Mouse (Mus musculus): ENCODE data around the gene Piezo1.

Piezo1 gene

DNA sequence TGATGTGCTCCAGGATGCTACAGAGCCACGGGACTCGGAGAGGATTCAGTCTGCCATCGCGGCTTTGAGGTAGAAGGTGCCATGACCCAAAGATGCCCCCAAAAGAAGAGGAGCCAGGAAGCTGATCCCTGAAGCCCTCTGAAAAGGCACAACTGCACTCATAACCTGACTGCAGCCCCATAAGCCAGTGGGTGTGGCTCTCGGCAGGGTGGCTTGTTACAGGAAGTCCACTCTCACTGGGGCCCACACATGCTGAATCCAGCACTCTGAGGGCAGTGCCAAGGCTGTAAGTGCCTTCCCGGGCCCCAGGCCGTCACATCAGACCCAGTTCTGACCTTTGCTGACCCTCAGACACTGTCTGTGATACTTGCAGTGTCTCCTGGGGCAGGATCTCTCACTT lies 38.7 kb downstream of the Piezo1 start:
- DNase-seq (ENCODE audit: low read depth in 1 of 2, low spot score in 2 of 2), result no peak

DNA sequence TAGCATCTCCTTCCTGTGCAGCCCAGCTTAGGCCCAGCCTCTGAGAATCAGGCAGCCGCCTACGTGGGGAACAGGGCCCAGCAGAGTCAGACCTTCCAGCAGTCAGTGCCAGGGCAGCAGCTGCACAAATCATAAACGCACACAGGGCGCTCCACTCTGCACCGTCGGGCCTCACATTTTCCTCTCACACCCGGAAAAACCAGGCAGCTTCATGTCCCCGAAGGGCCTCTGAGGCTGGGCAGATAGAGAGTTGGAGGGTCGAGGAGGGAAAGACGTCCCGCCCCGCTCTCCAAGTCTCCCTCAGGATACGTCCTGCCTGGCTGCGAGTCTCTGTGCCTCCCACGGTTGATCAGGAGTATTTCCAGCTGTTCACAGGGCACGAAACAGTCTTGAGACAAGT lies 39.6 kb downstream of the Piezo1 start:
- DNase-seq (ENCODE audit: low read depth in 1 of 2, low spot score in 2 of 2), result no peak

DNA sequence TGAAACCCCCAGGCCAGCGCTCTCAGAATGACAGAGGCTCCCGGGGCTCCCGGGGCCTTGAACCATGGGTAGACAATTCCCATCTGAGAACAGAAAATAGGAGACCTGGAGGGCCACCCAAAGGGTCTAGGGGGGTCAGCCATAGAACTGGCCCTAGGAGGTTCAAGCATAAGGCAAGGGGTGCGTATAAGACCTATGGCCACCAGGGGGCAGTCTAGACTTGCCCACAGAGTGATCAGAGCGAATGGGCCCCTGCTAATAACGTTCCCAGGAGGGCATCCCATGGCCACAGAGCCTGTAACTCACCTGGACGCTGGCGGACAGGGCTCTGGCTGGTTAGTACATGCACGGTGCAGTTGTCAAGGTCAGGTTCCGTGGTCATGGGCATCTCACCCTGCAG lies 50.3 kb downstream of the Piezo1 start:
- DNase-seq (ENCODE audit: low read depth in 1 of 2, low spot score in 2 of 2), result peak in 1 of 2 experiments; percentile 58

DNA sequence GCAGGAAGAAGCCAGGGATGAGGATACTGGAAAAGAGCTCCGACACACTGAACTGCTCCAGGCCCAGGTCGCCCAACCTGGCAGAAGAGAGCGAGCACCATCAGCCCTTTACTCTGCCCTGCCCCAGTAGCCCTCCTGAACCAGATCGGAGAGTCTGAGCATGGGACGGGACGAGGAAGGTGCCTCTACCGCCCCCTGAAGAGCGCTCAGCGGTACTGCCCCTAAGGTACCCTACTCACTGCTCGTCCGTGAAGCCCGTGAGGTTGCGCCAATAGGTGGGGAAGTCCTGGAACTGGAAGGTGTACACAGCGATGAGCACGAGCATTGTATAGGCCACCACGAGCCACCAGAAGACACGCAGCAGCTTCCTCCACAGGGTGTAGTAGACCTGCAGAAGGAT lies 53.2 kb downstream of the Piezo1 start:
- no peak for DNase-seq (ENCODE audit: low read depth in 1 of 2, low spot score in 2 of 2)

DNA sequence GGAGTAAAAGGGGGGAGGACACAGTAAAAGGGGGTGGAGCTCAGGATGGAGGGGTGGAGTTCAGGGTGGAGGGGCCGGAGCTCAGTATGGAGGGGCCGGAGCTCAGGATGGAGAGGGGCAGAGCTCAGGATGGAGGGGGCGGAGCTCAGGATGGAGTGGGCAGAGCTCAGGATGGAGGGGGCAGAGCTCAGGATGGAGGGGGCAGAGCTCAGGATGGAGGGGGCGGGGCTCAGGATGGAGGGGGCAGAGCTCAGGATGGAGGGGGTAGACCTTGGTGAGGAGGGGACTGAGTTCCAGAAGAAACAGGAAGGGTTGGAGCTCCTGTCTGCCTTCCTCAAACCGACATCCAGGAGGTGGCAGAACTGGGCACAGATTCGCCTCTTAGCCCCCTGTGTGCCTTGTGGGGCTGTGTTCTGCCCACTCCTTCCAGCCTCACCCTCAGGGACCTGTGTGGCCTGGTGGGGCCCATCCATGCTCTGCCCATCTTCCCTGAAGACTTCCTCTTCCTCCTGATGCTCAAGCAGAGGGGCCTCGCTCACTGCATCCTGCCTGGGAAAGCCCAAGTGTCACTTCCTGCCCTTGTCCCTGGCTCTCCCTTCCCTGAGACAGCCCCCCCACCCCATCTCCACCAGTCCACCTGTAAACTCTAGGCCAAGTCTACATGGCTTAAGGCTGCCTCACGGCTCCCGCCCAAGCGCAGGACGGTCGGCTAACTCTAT lies 54.0 kb downstream of the Piezo1 start:
- DNase-seq (ENCODE audit: low read depth in 1 of 2, low spot score in 2 of 2), result no peak

DNA sequence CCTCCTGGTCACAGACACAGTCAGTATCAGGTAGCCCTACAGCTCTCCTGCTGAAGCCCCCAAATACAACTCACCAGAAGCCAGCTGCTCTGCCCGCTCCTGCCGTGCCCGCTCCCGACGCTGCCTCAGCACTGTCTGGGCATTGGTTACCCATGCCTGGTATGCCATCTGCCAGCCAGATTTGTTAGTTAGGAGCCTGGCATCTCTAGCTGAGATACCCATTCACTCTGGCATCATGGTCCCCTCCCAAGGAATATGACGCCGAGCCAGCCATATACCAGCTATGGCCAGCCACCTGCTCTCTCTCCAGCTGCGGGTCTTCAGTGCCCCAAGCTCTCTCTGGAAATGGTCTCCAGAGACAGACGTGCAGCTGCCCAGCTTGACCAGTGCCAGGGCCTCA lies 62.7 kb downstream of the Piezo1 start:
- DNase-seq (ENCODE audit: low read depth in 1 of 2, low spot score in 2 of 2), result no peak

DNA sequence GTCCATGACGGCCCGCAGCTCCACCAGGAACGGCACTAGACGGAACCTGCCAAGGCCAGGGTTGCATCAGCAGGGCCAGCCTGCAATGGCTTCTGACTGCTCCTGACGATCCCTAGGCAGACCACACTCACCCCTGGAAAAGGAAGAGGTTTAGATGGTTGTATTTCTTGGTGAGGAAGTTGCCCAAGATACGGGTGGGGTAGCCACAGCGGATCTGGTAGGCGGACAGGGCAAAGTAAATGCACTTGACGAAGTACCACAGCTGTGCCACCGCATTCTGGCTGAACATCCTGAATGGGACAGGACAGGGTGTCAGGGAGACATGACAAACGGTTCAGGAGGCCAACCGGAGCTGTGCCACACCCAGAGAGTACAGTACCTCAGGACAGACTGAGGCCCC lies 66.3 kb downstream of the Piezo1 start:
- DNase-seq (ENCODE audit: low read depth in 1 of 2, low spot score in 2 of 2), result peak; percentile 38 to 41

DNA sequence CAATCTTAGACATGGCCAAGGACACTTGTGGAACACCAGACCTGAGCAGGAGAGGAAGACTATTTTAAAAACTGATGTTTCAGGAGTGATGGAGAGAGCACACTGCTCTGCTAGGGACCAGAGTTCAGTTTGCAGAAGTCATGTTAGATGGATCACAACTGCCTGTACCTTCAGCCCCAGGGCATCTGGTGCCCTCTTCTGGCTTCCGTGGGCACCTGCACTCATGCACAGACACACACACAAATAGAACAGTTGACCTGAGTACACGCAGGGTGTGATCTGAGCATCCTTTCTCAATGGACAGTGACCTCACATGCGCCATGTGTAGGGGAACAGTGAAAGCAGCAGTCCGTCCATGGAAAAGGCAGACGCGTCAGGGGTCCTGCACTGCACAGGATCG lies 67.3 kb downstream of the Piezo1 start:
- DNase-seq (ENCODE audit: low read depth in 1 of 2, low spot score in 2 of 2), result no peak

DNA sequence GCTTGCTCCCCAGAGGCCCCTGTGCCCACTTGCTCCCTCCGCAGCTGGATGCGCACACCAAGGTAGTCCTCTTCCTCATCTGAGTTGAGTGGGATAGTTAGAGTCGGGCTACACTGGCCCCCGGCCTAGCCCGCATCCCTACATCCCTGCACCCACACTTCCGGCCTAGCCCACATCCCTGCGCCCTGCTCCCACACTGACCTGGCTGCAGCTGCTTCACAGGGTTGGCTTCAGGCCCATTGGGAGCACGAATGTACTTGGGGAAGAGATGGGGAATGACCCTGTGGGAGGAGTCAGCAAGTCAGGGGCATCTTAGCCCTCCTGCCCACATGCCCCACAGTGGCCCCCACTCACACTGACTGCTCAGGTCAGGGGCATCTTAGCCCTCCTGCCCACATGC lies 68.7 kb downstream of the Piezo1 start:
- no peak for DNase-seq (ENCODE audit: low read depth in 1 of 2, low spot score in 2 of 2)

DNA sequence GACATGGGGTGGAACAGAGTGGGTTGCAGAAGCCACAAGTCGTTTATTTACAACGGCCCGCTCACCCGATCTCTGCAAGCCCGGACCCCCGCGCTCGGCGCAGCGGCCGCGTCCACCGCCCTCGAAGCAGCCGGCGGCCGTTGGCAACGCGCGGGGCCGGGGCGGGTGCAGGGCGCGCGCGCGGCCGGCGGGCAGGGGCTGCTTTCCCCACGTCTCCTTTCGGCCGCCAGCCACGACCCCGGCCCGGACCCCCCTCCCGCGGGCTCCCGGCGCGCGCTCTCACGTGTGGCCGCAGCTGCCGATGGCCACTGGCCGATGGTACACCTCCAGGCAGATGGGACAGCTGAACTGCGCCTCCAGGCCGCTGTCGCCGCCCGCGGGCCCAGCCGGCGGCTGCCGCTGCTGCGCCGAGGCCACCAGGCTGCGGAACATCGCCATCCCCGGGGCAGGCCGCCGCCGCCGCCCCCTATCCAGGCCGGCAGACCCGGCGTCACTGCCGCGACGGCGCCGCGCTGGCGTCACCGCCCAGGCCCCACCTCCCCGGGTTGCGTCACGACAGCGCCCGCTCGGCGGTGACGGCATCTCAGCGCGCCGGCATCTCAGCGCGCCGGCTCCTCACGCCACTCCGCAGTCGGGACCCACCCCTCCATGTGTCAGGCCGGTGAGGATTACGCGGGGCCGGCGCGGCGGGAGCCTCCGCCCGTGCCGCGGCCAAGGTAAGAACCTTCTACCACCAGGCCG lies 75.4 kb downstream of the Piezo1 start, which contains the start of the genes Rnf166 and Ctu2:
Rnf166 (minus strand) TSS at position 485 of the 741 bp plus-strand sequence.
Ctu2 (plus strand) TSS at position 564 of the 741 bp plus-strand sequence.
- peak; percentile 73 to 91 for DNase-seq (ENCODE audit: low read depth in 1 of 2, low spot score in 2 of 2)

DNA sequence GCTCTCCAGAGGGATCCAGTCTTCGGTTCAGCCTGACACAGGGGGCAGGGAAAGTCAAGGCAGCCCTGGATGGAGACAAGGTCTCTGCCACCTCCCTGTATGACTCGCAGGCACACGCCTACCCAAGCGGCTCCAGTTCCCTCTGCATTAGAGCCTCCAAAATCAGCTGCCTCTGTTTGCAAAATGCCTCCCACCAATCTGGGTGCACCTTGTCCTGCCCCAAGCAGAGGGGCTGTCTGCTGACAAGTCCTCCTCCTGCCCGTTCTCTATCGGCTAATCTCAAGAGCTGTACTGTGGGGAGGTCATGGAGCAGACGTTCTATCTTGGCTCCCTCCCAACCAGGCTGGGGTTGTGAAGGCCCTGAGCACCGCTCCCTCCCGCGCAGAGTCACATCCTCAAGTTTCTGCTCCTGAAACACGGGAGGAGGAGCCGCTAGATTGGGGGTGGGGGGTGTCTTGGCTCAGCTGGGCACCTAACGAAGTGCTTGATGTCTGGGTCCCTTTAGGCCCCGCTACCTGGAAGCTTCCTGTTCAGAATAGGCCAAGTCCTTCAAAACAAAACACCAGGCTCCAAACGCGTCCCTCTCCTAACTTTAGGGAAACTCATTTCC lies 76.1 kb downstream of the Piezo1 start:
- no peak for DNase-seq (ENCODE audit: low read depth in 1 of 2, low spot score in 2 of 2)

DNA sequence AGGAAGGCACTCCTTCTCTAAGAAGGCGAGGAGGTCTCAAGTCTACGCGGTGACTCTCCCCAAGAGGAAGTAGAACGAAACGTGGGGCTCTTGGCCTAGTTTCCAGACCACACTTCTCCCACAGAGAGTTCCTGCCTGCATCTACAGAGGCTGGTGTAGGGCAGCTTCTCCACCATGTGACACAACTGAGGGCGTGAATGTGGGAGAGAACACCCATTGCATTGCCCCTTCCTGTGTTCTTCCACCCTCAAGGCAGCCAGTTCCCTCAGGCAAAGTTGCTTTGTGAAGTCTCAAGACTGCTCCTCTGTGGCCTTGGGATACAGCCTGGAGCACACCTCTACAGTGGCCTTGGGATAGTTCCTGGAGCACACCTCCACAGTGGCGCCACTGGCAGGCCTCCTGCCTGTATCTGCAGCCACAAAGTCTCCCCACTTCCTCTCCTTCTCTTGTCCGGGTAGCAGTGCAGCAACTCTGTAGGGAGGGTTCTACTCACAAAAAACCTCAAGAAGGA lies 77.2 kb downstream of the Piezo1 start:
- DNase-seq (ENCODE audit: low read depth in 1 of 2, low spot score in 2 of 2), result peak; percentile 33 to 52

DNA sequence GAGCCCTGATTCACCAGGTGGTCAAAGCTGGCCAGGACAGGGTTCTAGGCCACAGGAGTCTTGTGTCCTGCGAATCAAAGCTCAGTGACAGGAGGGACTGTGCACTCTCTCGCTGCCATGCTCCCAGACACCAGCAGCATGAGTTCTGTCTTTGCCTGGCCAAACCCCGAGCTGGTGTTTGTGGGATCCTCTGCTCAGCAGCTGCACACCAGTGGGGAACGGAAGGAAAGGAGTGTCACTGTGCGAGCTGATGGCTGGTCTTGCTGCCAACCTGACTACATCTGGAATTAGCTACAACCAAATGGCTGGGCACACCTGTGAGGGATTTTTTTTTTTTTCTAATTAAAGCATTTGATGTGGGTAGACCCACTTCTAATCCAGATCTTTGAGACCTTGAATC lies 80.4 kb downstream of the Piezo1 start:
- DNase-seq (ENCODE audit: low read depth in 1 of 2, low spot score in 2 of 2), result no peak

DNA sequence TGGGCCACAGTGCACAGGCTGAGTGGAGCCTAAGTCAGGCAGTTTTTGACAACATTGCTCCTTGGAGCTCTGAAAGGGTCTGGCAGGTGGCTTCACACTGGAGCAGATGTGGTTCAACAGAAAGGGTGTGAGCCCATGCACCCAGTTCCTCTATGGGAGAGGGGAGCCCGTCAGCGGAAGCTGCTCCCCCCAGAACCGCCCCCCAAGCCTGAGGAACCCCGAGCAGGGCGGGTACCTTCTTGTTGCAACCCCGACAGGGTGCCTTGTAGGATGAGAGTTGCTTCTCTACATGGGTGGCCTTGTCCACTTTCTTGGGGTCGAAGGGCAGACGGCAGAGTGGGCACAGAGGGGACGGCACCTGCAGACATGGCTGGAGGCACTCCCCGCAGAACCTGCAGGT lies 81.2 kb downstream of the Piezo1 start:
- DNase-seq (ENCODE audit: low read depth in 1 of 2, low spot score in 2 of 2), result no peak

DNA sequence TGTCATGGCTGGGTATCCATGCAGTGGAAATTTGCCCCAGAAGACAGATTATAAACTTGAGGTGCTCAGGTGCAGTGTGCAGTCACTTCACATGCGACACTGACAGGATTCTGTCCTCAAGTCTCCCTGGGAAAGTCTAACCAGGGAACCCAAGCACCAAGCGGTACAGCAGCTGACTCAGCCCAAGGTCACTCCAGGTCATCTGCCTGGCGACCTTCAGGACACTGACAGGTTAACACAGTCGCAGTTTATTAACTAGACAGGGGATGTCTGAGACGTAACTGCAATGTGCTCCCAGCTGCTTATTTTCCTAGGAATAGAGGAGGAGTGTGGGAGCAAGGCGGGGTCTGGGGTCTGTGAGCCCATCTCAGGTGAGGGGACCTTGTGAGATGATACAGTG lies 81.7 kb downstream of the Piezo1 start:
- no peak for DNase-seq (ENCODE audit: low read depth in 1 of 2, low spot score in 2 of 2)

DNA sequence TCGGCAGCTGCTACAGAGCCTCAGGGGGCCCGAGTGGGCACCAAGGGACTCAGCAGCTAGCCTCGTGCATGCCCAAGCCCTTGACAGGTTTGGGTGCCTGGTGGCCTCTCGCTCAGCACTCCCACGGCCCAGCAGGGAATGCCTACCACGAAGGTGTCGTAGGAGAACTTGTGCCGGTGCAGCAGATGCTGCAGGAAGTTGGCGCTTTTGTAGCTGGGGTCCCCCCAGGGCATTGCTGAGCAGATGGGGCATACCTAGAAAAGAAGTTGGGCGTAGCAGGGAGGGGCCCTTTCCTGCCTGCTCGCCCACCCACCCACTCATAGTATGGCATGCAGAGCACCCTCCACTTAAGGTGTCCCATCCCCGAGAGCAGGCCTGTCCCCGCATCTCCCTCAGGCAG lies 83.3 kb downstream of the Piezo1 start:
- no peak for DNase-seq (ENCODE audit: low read depth in 1 of 2, low spot score in 2 of 2)

DNA sequence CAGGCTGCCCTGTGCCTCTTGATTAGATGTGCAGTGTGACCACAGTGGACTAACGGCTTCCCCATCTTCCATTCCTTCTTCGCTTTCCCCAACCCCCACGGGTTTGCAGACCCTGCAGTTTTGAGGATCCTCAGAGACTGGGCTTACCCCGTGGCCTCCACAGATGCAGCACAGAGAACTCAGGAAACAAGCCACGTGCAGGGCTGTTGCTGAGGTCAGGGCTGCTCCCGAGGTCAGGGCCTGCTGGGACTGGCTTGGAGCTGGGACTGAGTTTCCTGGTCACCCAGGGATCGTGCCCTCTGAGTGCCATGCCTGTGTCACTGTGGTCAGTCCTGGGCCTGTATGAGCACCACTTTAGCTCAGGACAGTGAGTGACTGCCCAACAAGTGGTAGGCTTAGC lies 86.1 kb downstream of the Piezo1 start:
- DNase-seq (ENCODE audit: low read depth in 1 of 2, low spot score in 2 of 2), result no peak

DNA sequence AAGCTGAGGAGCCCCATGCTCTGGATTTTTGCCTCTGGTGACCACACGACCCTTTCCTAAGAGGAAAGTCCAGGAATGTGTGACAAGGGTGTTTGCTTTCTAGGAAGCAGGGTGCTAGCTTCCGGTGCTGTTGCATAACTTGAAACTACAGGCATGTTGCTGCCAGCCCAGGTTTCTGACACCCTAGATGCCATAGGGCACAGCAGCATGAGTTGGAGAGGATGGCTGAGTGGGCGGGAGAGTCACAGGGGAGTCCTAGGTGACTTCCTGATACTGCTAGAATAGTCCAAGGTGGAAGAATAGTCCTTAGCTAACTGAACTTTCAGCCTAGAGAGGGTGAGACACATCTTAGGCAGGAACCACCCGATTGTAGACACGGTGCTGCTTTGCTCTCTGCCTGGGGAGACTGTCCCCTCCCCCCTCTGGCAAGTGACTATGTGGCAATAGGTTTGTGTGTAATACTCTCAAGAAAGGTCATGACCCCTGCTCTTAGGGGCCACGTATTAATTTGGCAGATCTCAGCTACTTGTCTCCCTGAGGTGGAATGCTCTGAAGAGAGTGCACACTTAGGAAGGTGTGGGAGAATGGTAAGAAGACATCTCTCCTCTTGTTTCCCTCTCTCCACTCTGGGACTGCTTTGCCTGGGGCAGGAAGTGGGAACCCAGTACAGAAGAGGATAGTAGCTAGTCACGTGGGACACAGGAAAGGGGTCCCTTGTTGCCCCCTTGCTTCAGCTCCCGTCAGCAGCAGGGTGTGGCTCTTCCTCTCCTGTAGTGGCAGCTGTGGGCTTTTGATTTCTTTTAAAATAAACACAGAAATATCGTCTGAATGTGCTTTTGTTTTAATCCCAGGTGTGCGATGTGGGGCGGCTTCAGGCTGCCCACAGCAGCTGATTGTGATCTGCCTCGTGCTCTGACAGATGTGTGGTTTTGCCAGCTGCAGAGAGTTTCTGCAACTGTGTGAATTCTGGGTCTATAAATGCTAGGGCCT lies 87.2 kb downstream of the Piezo1 start:
- peak in 1 of 2 experiments; percentile 26 for DNase-seq (ENCODE audit: low read depth in 1 of 2, low spot score in 2 of 2)

DNA sequence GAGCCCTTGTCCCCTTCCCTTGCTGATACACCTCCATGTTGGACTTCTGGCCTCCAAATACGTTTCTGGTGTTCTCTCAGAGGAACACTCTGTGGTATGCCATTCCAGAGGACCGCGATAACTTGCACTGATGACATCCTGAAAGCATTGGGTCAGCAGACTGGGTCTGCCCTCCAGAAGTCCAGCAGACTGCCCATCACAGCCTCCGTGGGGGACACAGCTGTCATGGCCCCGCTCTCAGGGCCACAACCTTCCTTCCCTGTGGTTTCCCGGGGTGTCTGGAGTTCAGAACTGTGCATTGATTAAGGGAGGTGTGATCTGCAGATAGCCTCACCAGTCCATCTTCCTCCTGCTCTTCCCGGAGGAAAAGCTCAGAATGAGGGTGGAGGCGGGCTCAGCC lies 88.6 kb downstream of the Piezo1 start:
- DNase-seq (ENCODE audit: low read depth in 1 of 2, low spot score in 2 of 2), result no peak

DNA sequence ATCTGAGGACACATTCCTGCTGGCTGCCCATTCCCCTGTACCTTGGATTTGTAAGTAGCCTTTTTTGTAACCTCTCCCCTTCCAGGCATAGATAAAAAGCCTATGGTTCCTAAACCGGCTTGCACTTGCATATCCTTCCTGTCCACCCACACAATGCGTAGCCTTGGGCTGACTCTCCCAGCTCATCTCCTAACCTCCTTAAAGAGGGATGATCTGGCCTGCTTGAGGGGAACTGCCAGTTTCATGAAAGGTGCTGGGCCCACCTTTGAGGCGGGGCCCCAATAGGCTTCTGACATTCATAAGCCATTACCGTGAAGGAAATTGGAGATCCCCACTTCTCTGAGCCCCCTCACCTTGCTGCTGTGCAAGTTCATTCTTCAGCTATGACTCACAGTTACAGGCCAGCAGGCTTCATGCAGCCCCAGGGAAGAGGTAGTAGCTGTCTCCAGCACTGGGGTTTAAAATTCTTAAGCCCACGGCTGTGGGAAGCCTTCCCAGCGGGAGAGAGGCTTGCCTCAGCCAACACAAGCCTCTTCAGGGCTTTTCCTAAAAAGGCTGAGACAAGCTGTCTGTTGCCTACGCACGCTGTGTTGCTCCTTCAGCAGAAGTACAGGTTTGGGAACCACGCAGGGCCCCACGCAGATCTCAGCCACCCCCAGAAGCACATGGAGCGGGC lies 89.5 kb downstream of the Piezo1 start:
- no peak for DNase-seq (ENCODE audit: low read depth in 1 of 2, low spot score in 2 of 2)
